Mouse (Mus musculus) olfactory bulb, adult 2 months (tissue): Measurements from ENCODE around the gene Ntrk3. TPM values are rescaled to one million over a fixed set of nuclear protein-coding genes. Genes with fewer than 3 reads are reported as not detected.

Source experiments
- H3K27ac ChIP-seq: fragments of 200-500 bp; 2 replicates; pipeline ENCODE4 v1.5.1; 2012; ENCODE audit warnings: low read depth, low read length; ENCODE audit not compliant: insufficient read depth
- H3K4me1 ChIP-seq: fragments of 200-500 bp; 2 replicates; pipeline ENCODE4 v1.6.1; 2012; ENCODE audit warnings: low read length; ENCODE audit not compliant: control insufficient read depth, insufficient read depth
- H3K4me3 ChIP-seq: fragments of 200-500 bp; 2 replicates; pipeline ENCODE4 v1.5.1; 2012; ENCODE audit warnings: mild to moderate bottlenecking, low read depth, low read length, moderate library complexity; ENCODE audit not compliant: insufficient read depth
- CTCF ChIP-seq: fragments of 200-500 bp; IDR thresholded peaks from 2 replicates; pipeline ENCODE4 v1.5.1; 2012; ENCODE audit warnings: low read depth, mild to moderate bottlenecking, low read length, moderate library complexity; ENCODE audit not compliant: insufficient read depth
- POLR2A ChIP-seq: fragments of 200-500 bp; IDR thresholded peaks from 2 replicates; pipeline ENCODE4 v1.6.1; 2012; ENCODE audit warnings: mild to moderate bottlenecking, low read depth, low read length, moderate library complexity; ENCODE audit not compliant: insufficient read depth
- WGBS: fragments of 180-500 bp; shearing (Covaris S2); methylation state at CpG from one replicate; pipeline ENCODE4 v1.1.7; 2018; 5-methylcytosine and 5-hydroxymethylcytosine counted together
- polyA plus RNA-seq: library from polyadenylated mRNA; stranded (reverse); fragments of >200 nt; gene quantifications from 2 replicates; pipeline ENCODE4 v1.2.4, GENCODE M21; 2012; ENCODE audit warnings: low replicate concordance; ENCODE audit not compliant: missing spikeins, insufficient read depth, insufficient read length

Gene Ntrk3
- polyA plus RNA-seq, 1 experiment: 50.1 TPM

DNA sequence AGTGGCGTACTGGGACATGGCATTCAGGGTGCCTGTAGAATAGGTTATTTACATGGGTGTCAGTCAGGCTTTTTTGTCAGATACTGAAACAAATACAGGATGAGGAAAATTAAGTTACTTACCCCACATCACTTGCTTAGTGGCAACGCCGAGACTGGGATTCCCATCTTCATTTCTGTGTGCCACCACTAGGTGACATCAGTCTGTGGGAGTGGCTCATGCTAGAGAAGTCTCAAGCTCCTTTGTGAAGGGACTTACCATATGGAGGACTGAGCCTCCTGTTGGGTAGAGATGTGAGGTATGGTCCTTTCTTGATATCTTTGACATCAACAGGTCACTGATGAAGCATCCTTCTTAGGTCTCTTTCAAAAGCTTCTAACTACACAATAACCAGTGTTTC, 443.5 kb downstream of the Ntrk3 start:
- H3K4me1 ChIP-seq: no peaks in the 10 kb centered on the region
- WGBS: 84% methylated on average over 3 of the region's 3 CpGs
- H3K27ac ChIP-seq: no peak overlapping the region
- no peak overlapping the region for H3K4me3 ChIP-seq
- TF ChIP-seq POLR2A: no peak
- no peak for TF ChIP-seq CTCF

DNA sequence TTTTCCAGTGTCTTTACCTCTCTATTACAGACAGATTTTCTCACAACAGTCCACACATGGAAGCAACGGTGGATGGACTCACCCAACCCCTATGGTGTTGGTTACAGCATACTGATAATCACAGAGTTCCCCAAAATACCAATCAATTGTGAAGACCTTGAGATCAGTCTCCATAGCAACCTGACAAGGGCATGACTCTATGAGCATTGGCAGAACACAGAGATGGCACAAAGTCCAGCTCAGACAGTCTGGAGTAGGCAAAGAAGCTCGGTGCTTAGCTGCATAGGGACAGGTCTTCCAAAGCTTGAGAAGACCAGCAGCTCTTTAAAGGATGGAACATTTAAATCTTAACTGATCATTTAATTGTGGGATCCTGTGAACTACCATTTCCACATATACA, 447.6 kb downstream of the Ntrk3 start:
- Histone ChIP-seq H3K4me1 (no peaks in the 10 kb centered on the region), H3K27ac (no peak overlapping the region), H3K4me3 (no peak overlapping the region)
- 42% methylated on average over 2 of the region's 2 CpGs for WGBS
- TF ChIP-seq CTCF: no peak
- no peak for TF ChIP-seq POLR2A

DNA sequence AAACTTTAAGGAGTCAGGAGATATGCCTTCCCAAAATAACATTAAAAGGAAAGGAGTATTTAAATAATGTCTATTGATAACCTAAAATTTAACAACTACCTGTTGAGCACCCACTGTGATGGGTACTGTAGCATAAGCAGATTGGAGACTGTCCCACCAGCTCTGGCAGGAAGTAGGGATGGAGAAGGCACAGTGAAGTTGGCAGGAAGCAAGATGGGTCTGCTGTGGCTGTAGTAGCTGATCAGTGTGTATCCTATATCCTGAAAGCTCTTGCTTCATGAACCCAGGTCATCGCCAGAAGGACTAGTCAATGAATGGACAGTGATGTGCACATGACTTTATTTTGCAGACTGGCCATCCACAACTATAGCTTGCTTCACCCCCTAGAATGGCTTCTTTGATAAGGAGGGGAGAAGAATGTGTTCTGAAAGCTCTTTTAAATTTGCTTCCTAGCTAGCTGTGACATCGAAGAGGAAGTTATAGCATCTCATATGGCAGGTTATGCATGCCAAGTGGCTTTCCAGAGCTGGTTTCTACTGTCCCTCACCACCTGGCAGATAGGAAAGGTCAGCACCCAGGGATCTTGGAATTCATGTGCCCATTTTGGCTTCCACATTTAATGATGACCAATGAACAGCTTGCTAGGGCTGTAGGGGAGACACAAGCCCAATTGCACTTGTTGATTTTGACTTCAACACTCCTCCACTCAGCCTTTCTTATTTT, 451.1 kb downstream of the Ntrk3 start:
- WGBS: 91% methylated on average over 2 of the region's 2 CpGs

DNA sequence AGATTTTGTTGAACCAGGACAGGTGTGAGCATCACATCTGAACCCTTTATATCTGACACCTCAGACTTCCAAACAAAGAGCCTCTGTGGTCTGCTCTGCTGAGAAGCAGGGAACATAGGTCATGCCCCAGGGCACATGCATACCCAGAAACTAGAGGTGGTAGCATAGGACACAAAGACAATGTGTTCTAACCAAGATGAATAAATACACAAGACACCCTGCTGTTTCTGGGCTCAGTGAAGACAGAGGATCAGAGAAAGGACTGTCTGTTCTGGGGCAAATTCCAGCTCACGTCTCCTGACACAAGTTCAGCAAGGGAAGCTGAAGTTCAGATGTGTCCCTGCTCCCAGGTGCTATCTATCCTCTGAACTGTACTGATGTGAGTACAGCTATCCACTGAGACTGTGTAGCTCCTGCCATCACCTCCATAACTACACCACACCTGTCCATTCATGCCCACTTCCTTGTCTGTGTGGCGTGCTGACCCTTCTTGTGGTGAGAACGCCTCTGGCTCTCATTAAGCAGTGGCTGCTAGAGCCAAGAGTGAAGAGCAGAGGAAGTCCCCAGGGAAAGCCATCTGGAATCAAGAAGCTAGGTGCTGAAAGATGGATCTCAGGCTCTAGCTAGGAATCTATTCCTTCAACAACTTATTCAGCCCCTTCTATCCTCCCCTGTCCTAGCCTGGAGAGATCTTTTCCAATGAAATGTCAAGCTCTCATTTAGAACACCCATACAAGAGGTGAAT, 468.1 kb downstream of the Ntrk3 start:
- 85% methylated on average over 3 of the region's 3 CpGs for WGBS
- Histone ChIP-seq H3K4me3 (no peak overlapping the region), H3K27ac (no peak overlapping the region), H3K4me1 (no peaks in the 10 kb centered on the region)
- no peak for TF ChIP-seq POLR2A
- TF ChIP-seq CTCF: no peak

More for the DNA sequence above, 451.1 kb downstream of the Ntrk3 start:
- no peaks in the 10 kb centered on the region for H3K4me1 ChIP-seq
- H3K4me3 ChIP-seq: no peak overlapping the region
- TF ChIP-seq POLR2A (no peak), CTCF (no peak)
- H3K27ac ChIP-seq: no peak overlapping the region

DNA sequence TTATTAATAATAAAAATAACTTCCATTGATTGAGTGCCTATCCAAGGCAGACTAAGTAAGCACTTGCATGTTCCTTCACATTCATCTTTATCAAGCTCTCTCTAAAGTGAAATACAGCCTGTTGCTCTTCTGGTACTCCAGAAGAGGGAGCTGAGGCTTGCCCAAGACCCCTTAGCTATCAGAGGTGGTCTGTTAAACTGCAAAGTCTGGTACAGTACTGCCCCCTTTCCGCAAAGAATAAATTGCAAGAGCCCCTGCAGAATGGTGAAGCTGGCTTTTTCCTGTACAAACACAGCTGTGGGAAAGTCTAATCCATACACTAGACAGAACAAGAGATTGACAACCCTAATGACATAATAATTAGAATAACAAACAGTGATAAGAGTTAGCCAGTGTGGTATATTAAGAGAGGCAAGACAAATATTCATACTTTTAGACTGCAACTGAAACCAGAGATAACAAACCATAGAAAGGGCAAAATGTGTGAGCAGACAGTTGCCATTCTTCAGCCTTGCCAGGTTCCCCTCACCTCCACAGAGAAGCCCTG, 470.3 kb downstream of the Ntrk3 start:
- Histone ChIP-seq H3K4me3 (no peak overlapping the region), H3K4me1 (no peaks in the 10 kb centered on the region), H3K27ac (no peak overlapping the region)
- TF ChIP-seq POLR2A (no peak), CTCF (no peak)
- WGBS: 49% methylated on average over 1 of the region's 1 CpGs

DNA sequence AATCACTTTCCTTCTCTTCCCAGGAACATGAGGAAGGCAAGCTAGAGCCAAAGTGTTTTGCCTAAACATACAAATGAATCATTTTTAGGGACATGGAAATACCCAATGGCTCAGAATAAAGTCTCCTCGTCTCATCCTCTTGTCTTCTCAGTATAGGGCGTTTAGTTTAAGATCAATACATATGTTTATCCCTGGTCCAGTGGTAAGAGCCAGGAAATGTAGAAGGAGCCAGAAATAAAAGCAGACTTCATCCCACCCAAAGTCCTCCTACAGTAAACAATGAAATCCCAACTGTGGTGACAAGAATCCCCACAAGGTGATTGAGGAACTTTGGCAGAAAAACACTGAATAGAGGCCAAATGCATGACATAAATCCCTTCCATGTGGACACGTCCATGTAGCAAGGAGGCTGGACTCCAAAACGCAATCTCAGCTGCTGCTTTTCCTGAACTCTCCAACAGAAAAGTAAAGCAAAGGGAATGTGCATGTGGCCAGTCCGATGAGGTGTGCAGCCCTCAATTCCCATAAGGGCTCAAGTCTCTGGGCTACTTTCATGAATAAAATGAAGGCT, 473.3 kb downstream of the Ntrk3 start:
- Histone ChIP-seq H3K4me3 (no peak overlapping the region), H3K27ac (no peak overlapping the region), H3K4me1 (peaks cover 2% of the 10 kb centered on the region; the same call in 1 of the 2 replicates)
- TF ChIP-seq CTCF: no peak
- 84% methylated on average over 5 of the region's 5 CpGs for WGBS

DNA sequence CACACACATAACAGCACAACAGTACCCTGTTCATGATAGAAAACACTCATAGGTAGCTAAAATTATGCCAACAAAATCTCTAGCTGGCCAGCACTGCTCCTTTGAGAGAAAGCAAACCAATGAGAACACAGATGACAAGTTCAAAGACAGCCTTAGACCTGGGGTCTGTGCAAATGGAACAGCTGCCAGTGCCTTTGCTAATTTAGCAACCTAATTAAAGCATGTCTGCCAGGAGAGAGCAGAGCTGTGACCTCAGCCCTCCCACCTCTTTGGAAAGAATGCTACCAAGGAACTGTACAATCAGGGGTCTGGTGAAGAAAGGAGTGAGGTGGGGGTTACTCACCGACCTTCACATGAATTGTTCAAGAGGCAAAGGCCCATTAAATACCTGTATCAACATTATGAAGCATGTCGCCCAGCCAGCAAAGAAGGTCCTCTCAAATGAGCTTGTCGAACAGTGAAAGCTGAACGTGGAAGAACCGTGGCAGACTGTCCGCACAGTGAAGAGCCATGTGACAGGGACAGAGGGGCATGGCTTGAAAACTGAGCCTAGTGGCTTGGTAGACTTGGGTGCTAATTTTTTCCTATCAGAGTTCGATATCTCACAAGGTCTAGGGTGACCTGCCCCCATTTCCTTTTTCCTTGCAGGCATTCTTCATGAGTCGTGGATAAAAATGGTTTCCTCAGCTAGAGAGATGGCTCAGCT, 476.2 kb downstream of the Ntrk3 start:
- H3K27ac ChIP-seq: no peak overlapping the region
- H3K4me3 ChIP-seq: no peak overlapping the region
- no peak for TF ChIP-seq CTCF
- TF ChIP-seq POLR2A: no peak
- H3K4me1 ChIP-seq: peaks cover 2% of the 10 kb centered on the region; the same call in 1 of the 2 replicates
- 69% methylated on average over 8 of the region's 8 CpGs for WGBS

DNA sequence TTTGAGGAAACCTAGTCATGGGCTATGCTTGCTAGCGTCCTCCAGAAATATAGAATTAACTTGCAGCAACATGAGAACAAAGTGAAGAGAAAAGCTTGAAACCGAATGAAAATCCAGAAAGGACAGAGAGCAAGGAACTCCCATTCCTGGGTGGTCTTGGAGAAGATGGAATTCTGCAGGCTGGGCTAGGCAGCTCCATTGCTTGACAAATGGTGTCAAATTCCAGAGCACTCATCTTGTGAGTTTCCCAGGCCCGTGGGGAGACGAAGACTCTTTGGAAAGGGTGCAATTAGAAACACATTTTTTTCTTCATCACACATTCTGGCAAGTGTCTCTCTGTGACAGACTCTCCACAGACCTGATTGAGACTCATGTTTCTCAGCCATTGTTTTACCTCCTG, 479.7 kb downstream of the Ntrk3 start:
- no peak for TF ChIP-seq POLR2A
- no peak for TF ChIP-seq CTCF
- WGBS: 71% methylated on average over 4 of the region's 4 CpGs
- Histone ChIP-seq H3K4me3 (no peak overlapping the region), H3K27ac (no peak overlapping the region), H3K4me1 (peaks cover 6% of the 10 kb centered on the region; the same call in 1 of the 2 replicates)
